Mouse (Mus musculus) megakaryocyte-erythroid progenitor cell, adult 5-6 weeks (primary cell): ENCODE data around the gene Atad5. TPM values are rescaled to one million over a fixed set of nuclear protein-coding genes. Genes with fewer than 3 reads are reported as not detected.
A peak's percentile ranks its signal among the peaks of the same experiment; 100 is the strongest.

Experiments used
- ATAC-seq: replicated peaks from 2 replicates; pipeline ENCODE4 v1.8.0; 2016; ENCODE audit warnings: mild to moderate bottlenecking, inconsistent platforms; ENCODE audit not compliant: severe bottlenecking, poor library complexity, low FRiP score, low TSS enrichment
- total RNA-seq, 2 experiments: library from RNA; stranded (forward) in 1 of 2; stranded (reverse) in 1 of 2; fragments of 200-1000, 215-1000 nt in 1 of 2; fragments of >200 nt in 1 of 2; fragmentation: Nextera tagmentation in 1 of 2; gene quantifications; 2 replicates each; pipeline ENCODE4 v1.2.3; 2014 to 2017

The Atad5 gene
- total RNA-seq, 2 experiments from 2014 or later = 42.8 to 50.6 TPM

- no peak for ATAC-seq
Observed at GRCm38 (mm10) chr11:80080381-80080825, 8.8 kb upstream of the Atad5 start.

DNA sequence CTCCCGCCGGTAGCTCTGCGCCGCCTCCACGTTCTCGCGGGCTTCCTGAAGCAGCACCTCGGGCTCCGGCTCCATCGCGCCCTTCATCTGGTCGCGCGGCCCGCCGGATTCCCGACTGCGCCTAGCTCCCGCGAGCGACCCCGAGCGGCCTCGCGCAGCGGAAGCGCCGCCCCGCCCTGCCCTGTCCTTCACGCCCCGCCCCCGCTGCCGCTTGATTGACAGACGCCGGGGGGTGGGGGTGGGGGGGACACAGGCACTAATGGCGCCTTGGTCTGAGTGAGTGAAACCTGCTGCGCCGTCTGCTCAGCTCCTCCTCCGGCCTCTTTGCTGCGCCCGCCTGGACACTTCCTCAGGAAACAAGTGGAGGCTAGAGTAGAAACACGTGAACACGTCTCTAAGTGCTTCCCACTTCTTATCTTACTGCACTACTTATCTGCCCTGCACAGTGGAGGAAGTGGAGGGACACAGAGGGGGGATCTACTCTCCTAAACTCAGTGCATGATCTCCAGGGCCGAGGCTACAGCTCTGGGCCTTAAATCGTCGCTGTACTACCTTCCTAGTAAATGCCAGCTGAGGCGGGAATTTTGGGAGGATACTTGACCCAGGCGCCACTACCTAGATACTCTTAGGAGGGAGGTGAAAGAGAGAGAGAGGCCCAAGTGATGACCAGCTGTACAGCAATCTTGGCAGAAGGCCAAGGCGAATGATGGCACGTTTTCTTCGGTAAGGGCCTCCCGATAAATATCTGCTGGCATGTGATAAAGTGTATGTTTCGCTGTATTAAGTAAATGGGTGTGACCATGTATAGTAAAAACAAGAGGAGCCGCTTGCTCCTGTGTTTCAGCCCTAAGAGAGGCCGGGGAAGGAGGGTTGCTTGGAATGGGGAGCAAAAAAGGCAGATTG lies 8.1 kb upstream of the Atad5 start, which contains the start of gene Crlf3:
TSS of gene Crlf3 (minus strand) at position 166 of the 903 bp plus-strand sequence.
- peak; percentile 92 for ATAC-seq

DNA sequence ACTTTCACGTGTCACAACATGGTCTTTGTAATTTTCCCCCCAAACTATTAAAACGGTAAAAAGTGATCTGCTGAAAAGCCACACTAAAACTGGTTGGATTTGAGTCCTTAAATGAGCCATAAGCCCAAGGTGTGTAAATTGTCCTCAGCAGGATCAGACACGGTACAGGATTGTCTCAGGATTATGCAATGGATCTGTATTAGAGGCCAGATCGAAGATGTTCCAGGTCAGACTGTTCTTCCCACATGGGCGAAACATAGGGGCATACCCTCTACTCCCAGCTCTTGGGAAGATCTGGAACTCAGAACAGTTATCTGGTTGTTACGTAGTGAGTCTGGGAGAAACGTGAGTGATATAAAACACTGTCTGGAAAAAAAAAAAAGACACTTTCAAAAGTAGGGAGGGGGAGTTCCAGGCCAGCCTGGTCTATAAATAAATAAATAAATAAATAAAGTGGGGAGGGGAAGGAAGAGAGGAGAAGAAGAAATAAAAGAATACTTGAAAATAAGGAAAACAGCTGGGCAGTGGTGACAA lies 7.3 kb upstream of the Atad5 start:
- no peak for ATAC-seq

GRCm38 (mm10) chr11:80085356-80086055 lies 3.7 kb upstream of the Atad5 start:
- no peak for ATAC-seq

DNA sequence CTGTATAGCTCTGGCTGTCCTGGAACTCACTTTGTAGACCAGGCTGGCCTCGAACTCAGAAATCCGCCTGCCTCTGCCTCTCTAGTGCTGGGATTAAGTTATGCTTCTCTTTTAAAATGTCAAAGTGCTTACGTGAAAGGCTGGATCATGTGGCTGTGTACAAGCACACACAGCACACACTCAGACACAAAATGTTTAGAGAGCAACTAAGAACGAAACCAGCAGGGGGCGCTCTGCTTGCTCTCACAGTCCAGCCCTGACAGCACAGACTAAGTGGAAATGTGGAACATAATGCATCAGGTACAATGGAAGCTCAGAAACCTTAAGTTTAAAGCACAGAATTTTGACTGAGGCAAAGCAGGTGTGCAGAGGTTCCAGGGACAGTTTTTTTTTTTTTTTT lies 2.4 kb upstream of the Atad5 start:
- ATAC-seq = peak; percentile 72

DNA sequence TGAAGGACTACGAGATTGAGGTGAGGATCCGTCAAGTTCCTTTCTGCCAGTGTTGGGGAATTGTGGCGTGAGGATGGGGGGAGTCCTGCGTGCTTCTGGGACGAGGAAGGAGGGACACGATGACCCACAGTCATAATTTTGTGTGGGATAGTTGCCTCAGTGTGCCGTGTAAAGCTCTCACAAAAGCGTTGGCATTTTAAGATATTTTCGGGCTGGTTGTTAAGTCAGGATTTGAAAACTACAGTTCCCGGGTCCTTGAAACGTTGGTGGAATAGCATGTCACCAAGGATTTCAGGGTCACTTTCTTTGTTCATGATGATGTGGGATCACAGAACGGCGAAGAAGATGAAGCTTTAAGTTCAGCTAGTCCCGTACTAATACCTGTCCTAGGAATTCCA lies 616 bp downstream of the Atad5 start:
- no peak for ATAC-seq

GRCm38 (mm10) chr11:80090555-80091164 lies 1.5 kb downstream of the Atad5 start:
- ATAC-seq = no peak

- no peak for ATAC-seq
Observed at GRCm38 (mm10) chr11:80098444-80099056, 9.3 kb downstream of the Atad5 start.

GRCm38 (mm10) chr11:80101298-80101697 lies 12.1 kb downstream of the Atad5 start:
- no peak for ATAC-seq

- ATAC-seq = no peak
Observed at GRCm38 (mm10) chr11:80104407-80104806, 15.2 kb downstream of the Atad5 start.

GRCm38 (mm10) chr11:80116411-80116810 lies 27.2 kb downstream of the Atad5 start:
- no peak for ATAC-seq

GRCm38 (mm10) chr11:80132050-80132449 lies 42.9 kb downstream of the Atad5 start:
- no peak for ATAC-seq

GRCm38 (mm10) chr11:80134744-80135143 lies 45.5 kb downstream of the Atad5 start:
- ATAC-seq = peak; percentile 74

GRCm38 (mm10) chr11:80135954-80136683 lies 46.9 kb downstream of the Atad5 start:
- ATAC-seq = no peak

GRCm38 (mm10) chr11:80136786-80137185 lies 47.6 kb downstream of the Atad5 start:
- ATAC-seq = no peak

GRCm38 (mm10) chr11:80137773-80138172 lies 48.6 kb downstream of the Atad5 start:
- ATAC-seq = no peak

GRCm38 (mm10) chr11:80141825-80142521 lies 52.8 kb downstream of the Atad5 start, which contains the start of gene Tefm:
Gene Tefm (minus strand): TSS chr11:80142175.
- peak; percentile 87 for ATAC-seq

GRCm38 (mm10) chr11:80142872-80143271 lies 53.7 kb downstream of the Atad5 start:
- no peak for ATAC-seq
